Mouse (Mus musculus): ENCODE measurements around the gene Zranb1. TPM values are rescaled to one million over a fixed set of nuclear protein-coding genes. Genes with fewer than 3 reads are reported as not detected.

Gene Zranb1
- total RNA-seq, 4 experiments from 2014 or later, result 33.4 to 37.8 (median 36.2) TPM

DNA sequence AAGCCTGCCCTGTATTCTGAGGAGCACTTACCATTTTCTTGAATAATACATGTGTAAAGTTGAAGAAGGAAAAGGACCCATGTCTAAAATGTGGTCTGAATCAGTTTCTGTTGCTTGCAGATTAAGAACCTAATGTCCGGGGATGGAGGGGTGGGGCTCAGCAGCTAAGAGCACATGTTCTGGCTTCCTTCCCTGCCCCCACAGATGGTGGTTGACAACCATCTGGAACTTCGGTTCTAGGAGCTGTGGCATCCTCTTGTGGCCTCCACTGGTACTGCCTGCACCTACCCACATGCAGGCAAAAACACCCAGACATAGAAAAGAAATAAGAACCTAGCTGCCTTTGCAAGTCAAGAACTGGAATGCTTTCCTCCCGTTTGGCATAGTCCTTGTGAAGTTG, 72.5 kb downstream of the Zranb1 start:
- peak; percentile 70 for DNase-seq

DNA sequence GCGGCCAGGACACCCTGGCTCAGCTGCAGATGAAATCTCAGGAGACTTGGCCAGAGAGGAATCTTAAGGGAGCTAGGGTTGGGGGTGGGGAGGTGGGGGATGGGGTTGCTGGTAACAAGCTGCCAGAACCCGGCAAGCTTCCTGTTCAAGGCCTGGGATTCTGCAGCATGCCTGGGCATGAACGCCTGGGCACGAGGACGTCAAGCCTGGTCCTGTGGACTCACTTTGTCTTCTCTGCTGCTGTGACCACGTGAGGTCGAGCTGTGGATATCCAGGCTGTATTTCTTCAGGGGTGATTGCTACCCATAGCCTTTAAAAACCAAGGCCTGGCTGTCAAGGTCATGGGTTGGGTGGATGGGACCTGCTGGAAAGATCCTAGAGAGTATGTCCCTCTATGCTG, 74.8 kb downstream of the Zranb1 start:
- DNase-seq, result peak; percentile 50

- DNase-seq, result peak; percentile 92
These were observed 76.4 kb downstream of the Zranb1 start for GRCm38 (mm10) chr7:133007343-133007742.

- no peak for DNase-seq
These were observed 77.7 kb downstream of the Zranb1 start for GRCm38 (mm10) chr7:133008663-133009062.

- no peak for DNase-seq
These were observed 78.7 kb downstream of the Zranb1 start for GRCm38 (mm10) chr7:133009676-133010075.

DNA sequence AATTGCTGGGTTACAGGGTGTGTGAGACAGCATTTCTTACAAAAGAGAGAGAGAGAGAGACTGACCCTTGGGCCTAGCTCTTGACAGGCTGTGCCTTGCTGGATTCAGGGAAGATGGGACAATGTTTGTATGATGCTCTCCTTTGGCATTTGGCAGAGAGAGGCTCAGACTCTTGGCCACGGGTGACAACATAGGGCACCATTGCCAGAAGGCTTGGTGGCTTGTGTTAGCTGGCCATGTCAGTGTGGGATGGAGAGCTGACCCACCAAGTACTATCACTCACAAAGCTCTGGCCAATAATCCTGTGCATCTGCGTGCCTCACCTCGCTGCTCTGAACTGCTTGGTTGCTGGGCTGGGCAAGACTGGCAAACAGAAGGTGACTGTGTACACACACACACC, 79.5 kb downstream of the Zranb1 start:
- no peak for DNase-seq

DNA sequence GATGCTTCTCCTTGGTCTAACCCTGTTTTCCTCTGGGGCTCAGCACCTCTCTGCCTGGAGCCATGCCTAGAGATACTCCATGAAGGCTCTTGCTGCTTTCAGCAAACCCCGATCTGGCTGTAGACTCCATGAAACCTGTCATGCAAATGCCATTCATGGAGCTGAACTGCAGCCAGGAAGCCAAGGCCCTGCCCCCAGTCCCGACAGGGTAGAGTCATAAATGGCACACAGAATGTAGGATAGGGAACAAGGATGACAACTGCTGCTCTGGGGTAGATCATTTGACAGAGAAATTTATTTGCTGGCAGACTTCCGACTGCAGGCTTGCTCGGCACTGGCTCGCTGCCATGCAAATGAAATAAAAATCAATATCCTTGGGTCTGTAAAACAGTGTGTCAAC, 80.2 kb downstream of the Zranb1 start:
- DNase-seq, result peak; percentile 59

GRCm38 (mm10) chr7:133011611-133012010, 80.7 kb downstream of the Zranb1 start:
- DNase-seq, result no peak

- no peak for DNase-seq
These were observed 81.9 kb downstream of the Zranb1 start for GRCm38 (mm10) chr7:133012637-133013366.

- no peak for DNase-seq
These were observed 83.0 kb downstream of the Zranb1 start for GRCm38 (mm10) chr7:133013923-133014322.

- DNase-seq, result no peak
These were observed 83.7 kb downstream of the Zranb1 start for GRCm38 (mm10) chr7:133014631-133015030.

GRCm38 (mm10) chr7:133015416-133016070, 84.6 kb downstream of the Zranb1 start:
- DNase-seq, result no peak

GRCm38 (mm10) chr7:133018961-133019360, 88.0 kb downstream of the Zranb1 start:
- DNase-seq, result no peak

- DNase-seq, result no peak
These were observed 88.6 kb downstream of the Zranb1 start for GRCm38 (mm10) chr7:133019481-133020020.

- DNase-seq, result no peak
These were observed 93.8 kb downstream of the Zranb1 start for GRCm38 (mm10) chr7:133024694-133025093.

DNA sequence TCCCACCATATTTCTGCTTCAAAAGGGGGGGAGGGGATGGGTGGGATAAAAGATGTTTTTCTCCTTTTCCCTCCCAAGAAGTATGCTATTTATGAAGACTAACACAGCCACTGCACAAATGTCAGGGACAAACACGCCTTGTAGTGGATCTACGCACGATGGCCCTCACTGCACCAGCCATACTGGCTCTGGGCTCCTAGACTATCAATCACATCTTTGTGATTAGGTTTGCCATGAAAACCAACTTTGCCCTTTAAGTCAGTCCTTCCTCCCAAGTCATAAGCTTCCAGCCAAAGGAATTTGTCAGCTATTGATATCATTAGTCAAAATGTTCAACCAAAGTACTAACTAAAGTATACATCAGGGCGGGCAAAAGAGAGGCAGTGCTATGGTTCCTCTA, 97.0 kb downstream of the Zranb1 start:
- DNase-seq, result no peak

- no peak for DNase-seq
These were observed 98.1 kb downstream of the Zranb1 start for GRCm38 (mm10) chr7:133029004-133029403.

- DNase-seq, result no peak
These were observed 98.6 kb downstream of the Zranb1 start for GRCm38 (mm10) chr7:133029496-133030047.

GRCm38 (mm10) chr7:133032589-133033203, 101.8 kb downstream of the Zranb1 start:
- no peak for DNase-seq

GRCm38 (mm10) chr7:133035901-133036300, 105.0 kb downstream of the Zranb1 start:
- DNase-seq, result no peak

Data from adrenal gland, adult 8-10 months (tissue).